Comparison of ENCODE assay signal across 8 mouse cellular contexts in the genomic region with DNA sequence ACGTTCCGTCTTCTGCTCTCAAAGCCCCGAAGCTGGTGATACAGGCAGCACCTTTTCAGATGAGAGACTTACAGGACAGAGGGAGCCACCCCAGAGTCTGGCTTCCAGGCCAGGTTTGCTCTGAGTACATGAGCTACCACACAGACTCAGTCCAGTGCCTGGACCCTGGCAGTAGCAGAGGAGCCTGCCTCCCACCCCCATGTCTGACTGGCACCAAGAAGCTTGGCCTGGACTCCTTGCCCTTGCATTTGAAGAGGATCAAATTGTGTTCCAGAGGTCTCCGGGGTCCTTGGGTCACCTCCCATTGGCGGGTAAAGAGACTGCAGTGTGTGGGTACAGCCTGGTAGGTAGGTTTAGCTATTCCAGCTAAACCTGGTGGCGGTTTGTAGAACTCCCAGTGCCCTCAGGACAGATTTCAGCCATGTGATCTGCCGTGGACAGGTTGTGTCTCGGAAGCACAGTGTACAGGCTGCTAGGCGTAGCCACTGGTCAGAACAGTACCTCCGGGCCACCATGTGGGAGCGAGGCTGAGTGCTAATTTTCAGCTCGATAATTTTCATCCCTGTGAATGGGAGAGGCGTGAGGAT. TPM values are rescaled to one million over a fixed set of nuclear protein-coding genes. Genes with fewer than 3 reads are reported as not detected.
DNase-seq lines count a peak whose midpoint lies in the region; ATAC-seq and TF ChIP-seq lines count a peak whose summit lies in the region.
"Had no signal": no experiment of that assay in that cellular context is flagged by ENCODE, and none has a peak within 500 bp of the region (broad histone marks: within the 10 kb centered on the region; RNA-seq: fewer than 3 reads in every experiment).

No protein-coding gene starts in this region.

- no peak for DNase-seq in kidney, adult 11 months
- DNase-seq in intestine, embryonic 14.5 days (ENCODE audit: low spot score), result no peak
- DNase-seq in spleen, postnatal 10 days (ENCODE audit: low spot score in 2 of 2), result no peak
- DNase-seq in cerebellum, postnatal 10 days, result no peak

- no peak for ATAC-seq in kidney, embryonic 14.5 days (ENCODE audit: low FRiP score, low TSS enrichment)
- peak; percentile 26; the same call in 1 of the 2 replicates for ATAC-seq in intestine, embryonic 14.5 days (replicated peaks; ENCODE audit: low FRiP score, low TSS enrichment, low read depth)
- no peak for ATAC-seq in liver, embryonic 15.5 days (ENCODE audit: insufficient read depth)

- peaks cover 3% of the 10 kb centered on the region; the same call in 1 of the 2 replicates for H3K4me1 ChIP-seq in kidney, embryonic 14.5 days (ENCODE audit: control insufficient read depth, insufficient read depth, low read length)
- peaks cover 2% of the 10 kb centered on the region; the same call in 1 of the 2 replicates for H3K4me1 ChIP-seq in bone marrow, adult 2 months (ENCODE audit: control insufficient read depth, insufficient read depth, low read length)
- no peaks in the 10 kb centered on the region for H3K4me1 ChIP-seq in intestine, embryonic 14.5 days (replicated peaks; ENCODE audit: control insufficient read depth, insufficient read depth, low read length)
- peaks cover 59% of the 10 kb centered on the region for H3K4me1 ChIP-seq in liver, embryonic 15.5 days (replicated peaks)
- H3K4me1 ChIP-seq: limb, embryonic 13.5 days had no signal

- TF ChIP-seq CTCF in bone marrow, adult 2 months (IDR thresholded peaks at IDR 0.05; ENCODE audit: control insufficient read depth, insufficient read depth, low read length), result no peak

- H3K27ac ChIP-seq in kidney, embryonic 14.5 days (ENCODE audit: low read depth, low read length), result 0 out of 2 replicates have a peak overlapping the region, but pooled peaks have one; percentile 59
- H3K27ac ChIP-seq in bone marrow, adult 2 months (ENCODE audit: control insufficient read depth, insufficient read depth, low read depth, low read length, poor library complexity), result peak overlapping the region; percentile 69; the same call in 1 of the 2 replicates
- H3K27ac ChIP-seq in intestine, embryonic 14.5 days (ENCODE audit: low read depth), result no peak overlapping the region
- peak overlapping the region; percentile 89 for H3K27ac ChIP-seq in liver, embryonic 15.5 days (replicated peaks)
- H3K27ac ChIP-seq: limb, embryonic 13.5 days had no signal

- no peak overlapping the region for H3K4me3 ChIP-seq in kidney, embryonic 14.5 days (ENCODE audit: low read length)
- no peak overlapping the region for H3K4me3 ChIP-seq in bone marrow, adult 2 months (replicated peaks; ENCODE audit: control insufficient read depth, low read depth, low read length)
- no peak overlapping the region for H3K4me3 ChIP-seq in intestine, embryonic 14.5 days (ENCODE audit: low read depth, low read length)
- no peak overlapping the region for H3K4me3 ChIP-seq in liver, embryonic 15.5 days (replicated peaks)
- H3K4me3 ChIP-seq: limb, embryonic 13.5 days had no signal

- no peaks in the 10 kb centered on the region for H3K27me3 ChIP-seq in kidney, embryonic 14.5 days (ENCODE audit: control insufficient read depth, insufficient read depth, low read length)
- H3K27me3 ChIP-seq in intestine, embryonic 14.5 days (replicated peaks; ENCODE audit: control insufficient read depth, insufficient read depth, low read length), result no peaks in the 10 kb centered on the region
- no peaks in the 10 kb centered on the region for H3K27me3 ChIP-seq in liver, embryonic 15.5 days
- H3K27me3 ChIP-seq: limb, embryonic 13.5 days had no signal

- WGBS in kidney, embryonic 14.5 days, result 90% methylated on average over 13 of the region's 13 CpGs
- WGBS in bone marrow, adult 2 months, result 90% methylated on average over 13 of the region's 13 CpGs
- WGBS in intestine, embryonic 14.5 days, result 90% methylated on average over 13 of the region's 13 CpGs
- WGBS in liver, embryonic 15.5 days (ENCODE audit: insufficient replicate concordance), result 84% methylated on average over 13 of the region's 13 CpGs

- H3K4me2 ChIP-seq in kidney, embryonic 14.5 days (replicated peaks; ENCODE audit: low read depth, low read length), result no peak overlapping the region
- H3K4me2 ChIP-seq in intestine, embryonic 14.5 days (ENCODE audit: low read length), result no peak overlapping the region
- peak overlapping the region; percentile 39; the same call in 1 of the 2 replicates for H3K4me2 ChIP-seq in liver, embryonic 15.5 days
- H3K4me2 ChIP-seq: limb, embryonic 13.5 days had no signal

- no peak for TF ChIP-seq POLR2A in bone marrow, adult 2 months (IDR thresholded peaks at IDR 0.05; ENCODE audit: borderline replicate concordance, control insufficient read depth, low read depth, low read length)

- H3K9me3 ChIP-seq in kidney, embryonic 14.5 days (ENCODE audit: control insufficient read depth, low read length), result no peaks in the 10 kb centered on the region
- H3K9me3 ChIP-seq in intestine, embryonic 14.5 days (ENCODE audit: control insufficient read depth, low read length), result no peaks in the 10 kb centered on the region
- no peaks in the 10 kb centered on the region for H3K9me3 ChIP-seq in liver, embryonic 15.5 days (replicated peaks)
- H3K9me3 ChIP-seq: limb, embryonic 13.5 days had no signal

- H3K9ac ChIP-seq in kidney, embryonic 14.5 days (ENCODE audit: low read depth, low read length), result no peak overlapping the region
- no peak overlapping the region for H3K9ac ChIP-seq in intestine, embryonic 14.5 days (ENCODE audit: low read length)
- H3K9ac ChIP-seq in liver, embryonic 15.5 days, result 0 out of 2 replicates have a peak overlapping the region, but pooled peaks have one; percentile 2
- H3K9ac ChIP-seq: limb, embryonic 13.5 days had no signal

- peaks cover 80% of the 10 kb centered on the region for H3K36me3 ChIP-seq in kidney, embryonic 14.5 days (ENCODE audit: control insufficient read depth, insufficient read depth, low read length)
- peaks cover 73% of the 10 kb centered on the region for H3K36me3 ChIP-seq in intestine, embryonic 14.5 days (ENCODE audit: control insufficient read depth, insufficient read depth, low read length)
- H3K36me3 ChIP-seq in liver, embryonic 15.5 days (replicated peaks), result peaks cover 90% of the 10 kb centered on the region

RNA-seq across cellular contexts. Expression of gene Tkt, which starts 12.7 kb away (rescaled TPM):
- polyA plus RNA-seq in kidney, embryonic 14.5 days (2014; fragmentation: Nextera tagmentation; extraction: Ambion mirVana), result 94.0 and 174 TPM in 2 replicates
- 382 and 665 TPM in 2 replicates for polyA plus RNA-seq in bone marrow, adult 2 months (2011; ENCODE audit: insufficient read depth, insufficient read length, low replicate concordance, missing spikeins)
- polyA plus RNA-seq in intestine, embryonic 14.5 days (2014; fragmentation: Nextera tagmentation; extraction: Ambion mirVana), result 134 and 167 TPM in 2 replicates
- 197 and 199 TPM in 2 replicates for polyA plus RNA-seq in liver, embryonic 15.5 days (2015; fragmentation: Nextera tagmentation; extraction: Ambion mirVana)
